Mouse (Mus musculus) megakaryocyte, adult 5-6 weeks (primary cell): ENCODE data around the gene Gm49403. TPM values are rescaled to one million over a fixed set of nuclear protein-coding genes. Genes with fewer than 3 reads are reported as not detected.

Experiments used
- ATAC-seq: 2 replicates; pipeline ENCODE4 v1.8.0; 2016; ENCODE audit warnings: mild to moderate bottlenecking, inconsistent platforms; ENCODE audit not compliant: poor library complexity, severe bottlenecking
- total RNA-seq, 2 experiments: library from RNA; stranded (forward) in 1 of 2; stranded (reverse) in 1 of 2; fragments of 153-499, 151-499 nt in 1 of 2; fragments of 221-1000, 200-1000 nt in 1 of 2; gene quantifications; 2 replicates each; pipeline versions ENCODE4 v1.2.3 to v1.2.4; 2015 to 2017

Gm49403 gene
- total RNA-seq, 2 experiments from 2014 or later, result not detected

DNA sequence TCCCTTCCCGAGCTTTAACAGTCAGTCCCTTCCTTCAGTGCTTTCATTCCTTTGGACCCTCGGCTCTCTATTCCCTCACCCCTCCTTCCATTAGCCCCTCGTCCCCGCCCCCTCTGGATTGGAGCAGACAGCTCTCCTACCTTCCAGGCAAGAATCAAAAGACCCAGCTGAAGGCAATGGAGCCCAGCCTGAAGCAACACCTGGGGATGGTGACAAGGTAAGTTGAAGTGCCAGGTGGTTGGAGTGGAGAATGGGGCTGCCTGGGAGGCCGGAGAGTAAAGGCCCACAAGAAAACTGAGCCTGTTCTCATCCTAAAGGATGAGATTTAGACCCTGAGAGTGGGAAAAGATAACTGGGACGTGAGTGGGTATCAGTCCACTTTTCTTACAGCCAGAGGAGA is 24.8 kb downstream of the Gm49403 start:
- no peak for ATAC-seq

DNA sequence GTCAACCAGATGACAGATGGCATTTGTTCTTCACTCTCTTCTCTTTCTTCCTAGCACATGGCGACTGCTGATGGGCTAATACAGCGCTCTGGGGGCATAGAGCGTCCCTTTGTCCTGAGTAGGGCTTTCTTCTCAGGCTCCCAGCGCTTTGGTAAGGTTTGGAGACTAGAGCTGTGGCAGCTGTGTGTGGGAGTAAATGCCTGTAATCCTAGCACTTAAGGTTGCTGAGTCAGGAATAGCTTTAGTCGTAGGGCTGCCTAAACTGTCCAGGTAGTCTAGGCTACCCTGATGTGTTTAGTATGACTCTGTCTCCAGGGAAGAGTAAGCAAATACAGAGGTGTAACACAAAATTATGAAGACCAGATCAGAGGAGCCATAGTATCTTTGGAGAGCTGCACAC is 28.1 kb downstream of the Gm49403 start:
- no peak for ATAC-seq

DNA sequence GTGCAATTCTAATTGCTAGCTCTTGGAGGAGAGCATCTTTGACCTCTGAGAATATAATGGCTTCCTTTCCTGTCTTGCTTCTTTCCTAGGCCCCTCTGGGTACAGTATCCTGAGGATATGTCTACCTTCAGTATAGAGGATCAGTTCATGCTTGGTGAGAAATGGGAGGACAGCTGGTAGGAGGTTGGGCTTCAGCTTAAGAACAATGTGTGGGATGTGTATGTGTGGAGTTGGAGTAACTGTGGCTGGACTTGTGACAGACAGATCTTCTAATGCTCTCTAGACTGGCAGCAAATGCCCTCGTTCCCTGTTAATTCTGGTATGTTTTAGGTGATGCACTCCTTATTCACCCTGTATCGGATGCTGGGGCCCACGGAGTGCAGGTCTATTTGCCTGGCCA is 30.5 kb downstream of the Gm49403 start:
- ATAC-seq, result no peak

DNA sequence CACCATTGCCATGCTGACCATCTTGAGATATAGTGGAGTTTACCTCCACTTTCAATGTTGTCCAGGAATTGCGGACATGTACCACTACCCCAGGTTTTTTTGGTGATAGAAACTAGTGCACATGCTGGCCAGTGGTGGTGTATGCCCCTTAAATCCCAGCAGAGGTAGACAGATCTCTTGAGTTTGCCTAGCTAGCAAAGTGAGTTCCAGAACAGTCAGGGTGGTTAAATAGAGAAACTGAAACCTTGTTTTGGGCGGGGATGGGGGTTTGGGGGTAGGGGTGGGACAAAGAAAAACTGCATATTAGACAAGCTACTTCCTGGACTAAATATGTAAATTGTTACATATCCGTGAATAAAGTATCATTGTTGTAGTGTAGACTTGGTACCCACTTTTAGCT is 35.3 kb downstream of the Gm49403 start:
- ATAC-seq, result no peak

DNA sequence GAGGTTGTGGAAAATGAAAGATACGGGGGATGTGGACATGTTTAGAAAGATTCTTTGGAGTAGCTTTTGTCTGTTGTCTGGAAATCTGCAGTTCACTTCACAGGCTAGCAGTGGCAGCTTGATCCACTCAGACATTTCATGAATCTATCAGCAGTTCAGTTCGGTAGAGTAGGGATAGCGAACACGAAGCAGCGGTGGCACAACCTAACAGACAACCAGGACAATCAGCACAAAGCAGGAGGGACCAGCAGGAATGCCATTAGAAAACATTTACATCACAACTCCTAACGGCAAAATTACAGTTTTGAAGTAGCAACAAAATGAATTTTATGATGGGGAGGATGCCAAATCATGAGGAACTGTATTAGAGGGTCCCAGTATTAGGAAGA is 35.9 kb downstream of the Gm49403 start:
- ATAC-seq, result no peak

DNA sequence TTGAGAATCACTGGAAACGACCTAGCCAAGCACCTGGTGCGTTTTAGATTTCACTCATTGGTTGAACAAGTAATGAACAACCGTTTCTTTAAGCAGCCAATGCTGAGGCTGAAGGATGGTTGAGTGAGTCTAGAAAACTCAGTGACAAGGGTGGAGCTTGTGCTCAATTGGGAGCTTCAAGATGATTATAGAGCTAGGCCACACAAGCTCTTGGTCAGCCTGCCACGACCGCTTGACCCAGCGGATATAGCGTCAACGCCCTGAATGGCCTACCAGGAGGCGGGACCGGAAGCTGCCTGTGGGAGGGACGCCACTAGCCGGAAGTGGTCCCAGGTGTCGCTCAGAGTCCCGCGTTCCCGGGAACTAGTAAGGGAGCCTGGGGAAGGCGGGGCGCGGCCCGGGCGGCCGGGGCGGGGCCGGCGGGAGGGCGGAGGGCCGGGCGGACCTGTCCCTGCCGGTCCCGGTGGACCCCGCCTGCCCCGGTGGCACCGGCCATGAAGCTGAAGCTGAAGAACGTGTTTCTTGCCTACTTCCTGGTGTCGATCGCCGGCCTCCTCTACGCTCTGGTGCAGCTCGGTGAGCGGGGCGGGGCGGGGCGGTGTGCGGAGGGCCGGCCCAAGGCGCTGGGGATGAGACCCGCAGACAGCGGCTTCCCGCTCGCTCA is 36.5 kb downstream of the Gm49403 start, which contains the start of gene B3gat3:
B3gat3 (plus strand) TSS at position 302 of the 664 bp plus-strand sequence.
- peak; percentile 97 for ATAC-seq

DNA sequence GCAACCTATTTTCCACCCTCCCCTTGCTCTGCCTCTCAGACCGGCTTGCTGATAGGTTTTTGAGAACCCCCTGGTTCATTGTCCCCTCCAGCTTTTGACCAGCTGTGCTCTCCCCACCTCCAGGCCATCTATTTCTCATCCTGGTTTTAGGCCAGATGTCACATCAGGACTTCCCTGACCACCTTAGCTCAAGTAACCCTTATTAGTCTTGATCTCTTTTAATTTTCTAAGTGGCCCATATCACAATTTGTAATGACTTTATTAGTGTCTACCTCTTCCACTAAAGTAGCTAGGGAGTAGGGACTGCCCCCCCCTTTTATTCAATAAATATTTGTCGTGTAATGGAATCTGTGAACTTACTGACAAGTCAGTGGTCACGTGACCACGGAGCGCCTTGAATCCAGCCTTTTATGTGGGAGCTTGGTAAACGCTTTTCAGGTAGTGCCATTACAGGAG is 37.1 kb downstream of the Gm49403 start:
- ATAC-seq, result 0 out of 2 replicates have a peak, but pooled peaks have one; percentile 2

DNA sequence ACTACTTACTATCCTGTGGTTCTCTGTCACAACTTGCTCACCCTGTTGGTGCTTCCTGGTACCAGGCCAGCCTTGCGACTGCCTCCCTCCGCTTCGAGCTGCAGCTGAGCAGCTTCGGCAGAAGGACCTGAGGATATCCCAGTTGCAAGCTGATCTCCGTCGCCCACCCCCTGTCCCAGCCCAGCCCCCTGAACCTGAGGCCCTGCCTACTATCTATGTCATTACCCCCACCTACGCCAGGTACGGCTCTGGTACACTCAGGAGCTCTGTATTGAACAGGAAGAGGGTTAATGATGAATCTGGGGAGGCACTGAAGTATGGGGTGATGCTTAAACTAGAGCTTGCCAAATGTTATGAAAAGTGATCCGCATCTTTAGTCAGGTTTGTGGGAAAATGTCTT is 38.0 kb downstream of the Gm49403 start:
- no peak for ATAC-seq

DNA sequence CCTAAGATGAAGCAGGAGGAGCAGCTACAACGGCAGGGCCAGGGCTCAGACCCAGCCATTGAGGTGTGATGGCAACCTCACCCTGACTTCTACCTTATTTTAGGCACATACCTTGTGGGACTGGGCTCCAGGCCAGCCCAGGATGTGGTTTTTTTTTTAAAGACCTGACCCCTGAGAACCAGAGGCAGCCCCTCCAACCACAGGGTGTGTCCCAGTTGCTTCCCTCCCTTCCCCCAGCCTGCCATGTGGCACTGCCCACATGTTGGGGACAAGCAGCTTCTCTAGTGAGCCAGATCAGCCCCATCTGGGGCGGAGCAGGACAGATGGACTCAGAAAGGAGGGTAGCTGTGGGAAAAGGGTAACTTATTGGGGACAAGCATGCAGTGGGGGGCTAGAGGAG is 43.0 kb downstream of the Gm49403 start:
- ATAC-seq, result peak; percentile 16; the same call in 1 of the 2 replicates

DNA sequence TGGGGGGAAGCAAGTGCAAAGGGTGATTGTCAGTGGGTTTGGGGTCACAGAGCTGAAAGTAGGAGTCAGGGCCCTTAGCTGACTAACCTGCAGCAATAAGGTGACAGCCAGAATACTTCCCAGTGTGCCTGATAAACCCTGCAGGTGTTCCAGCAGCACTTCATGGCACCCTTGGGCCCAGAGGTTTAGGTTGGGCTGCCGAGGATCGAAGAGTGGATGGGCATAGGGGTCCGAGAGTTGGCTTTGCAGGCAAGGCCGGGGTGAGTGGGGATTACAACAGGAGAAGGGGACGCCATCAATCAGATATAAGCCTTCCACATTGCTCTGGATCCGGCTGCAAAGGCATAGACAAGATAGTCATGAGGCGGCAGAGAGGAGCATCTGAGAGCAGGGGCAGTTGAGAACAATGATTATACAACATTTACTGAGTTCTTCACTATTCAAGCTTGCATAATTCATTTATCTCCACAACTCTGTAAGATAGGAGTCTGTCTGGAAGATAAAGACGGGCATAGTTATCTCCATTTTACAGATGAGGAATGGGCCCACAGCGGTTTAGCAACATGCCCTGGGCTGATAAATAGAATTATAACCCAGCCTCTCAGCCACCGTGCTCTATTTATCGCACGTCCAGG is 44.3 kb downstream of the Gm49403 start:
- no peak for ATAC-seq

DNA sequence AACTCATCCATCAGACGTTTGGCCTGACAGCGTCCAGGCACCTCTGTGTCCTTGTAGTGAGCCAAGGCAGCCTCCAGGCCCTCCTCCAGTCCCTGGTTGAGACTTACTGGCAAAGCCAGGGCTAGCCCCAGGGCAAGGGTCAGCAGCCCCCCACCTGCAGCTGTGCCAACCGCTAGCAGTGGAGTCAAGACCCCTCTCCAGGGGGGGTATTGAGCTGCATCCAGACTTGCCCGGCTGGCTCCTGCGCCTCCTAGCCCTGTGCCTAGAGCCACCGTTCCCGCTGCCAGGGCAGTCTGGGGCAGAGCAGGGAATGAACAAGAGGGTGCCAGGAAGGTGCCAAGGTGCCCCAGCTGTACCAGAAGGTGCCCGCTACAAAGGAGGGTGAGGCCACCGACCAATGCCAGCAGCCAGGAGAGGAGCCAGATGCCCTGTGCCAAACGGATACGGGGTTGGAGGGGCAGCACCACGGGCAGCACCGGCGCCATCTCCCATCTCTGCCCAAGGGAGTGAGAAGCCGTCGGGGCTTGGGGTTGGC is 45.0 kb downstream of the Gm49403 start:
- ATAC-seq, result no peak; the same call in 1 of the 2 replicates

DNA sequence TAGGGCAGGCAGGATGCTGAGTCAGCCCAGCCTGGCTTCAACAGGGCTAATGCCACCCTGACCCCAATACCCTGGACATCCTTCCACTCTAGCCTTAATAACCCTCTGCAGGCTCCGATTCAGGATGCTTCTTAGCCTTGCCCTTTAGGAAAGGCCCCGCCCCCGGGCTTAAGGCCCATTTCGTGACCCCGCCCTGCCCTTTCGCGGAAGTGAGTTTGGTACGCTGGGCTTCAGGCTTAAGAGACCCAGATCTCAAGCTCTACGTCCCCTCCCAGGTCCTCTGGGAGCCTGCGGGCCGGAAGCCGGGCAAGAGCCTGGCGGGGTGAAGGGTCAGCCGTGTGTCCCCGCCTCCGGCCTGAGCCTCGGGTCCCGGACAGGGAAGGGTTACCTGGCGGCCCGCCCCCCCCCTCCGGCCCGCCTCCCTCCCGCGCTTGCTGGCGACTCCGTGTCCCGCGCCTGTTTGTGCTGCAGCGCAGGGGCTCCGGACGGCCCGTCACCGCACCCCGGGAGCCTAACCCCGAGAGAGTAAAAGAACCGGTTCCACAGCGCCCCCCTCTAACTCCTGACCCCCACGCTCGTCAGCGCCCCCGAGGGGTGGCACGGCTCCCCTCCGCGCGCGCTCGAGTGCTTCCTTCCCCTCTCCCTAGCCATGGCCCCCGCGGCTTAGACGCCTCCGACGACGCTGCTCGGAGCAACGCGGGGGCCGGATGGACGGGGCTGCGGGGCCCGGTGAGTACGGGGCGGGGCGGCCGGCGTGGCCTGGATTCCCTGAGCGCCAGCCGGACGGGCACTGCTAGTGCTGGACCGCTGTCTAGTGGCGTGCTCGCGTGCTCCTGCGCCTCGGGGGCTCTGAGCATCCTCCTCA is 45.7 kb downstream of the Gm49403 start, which contains the start of the genes Rom1 and Eml3:
Rom1 (minus strand) TSS at position 133 of the 865 bp plus-strand sequence.
Eml3 (plus strand) TSS at position 329 of the 865 bp plus-strand sequence.
- peak; percentile 85 for ATAC-seq

DNA sequence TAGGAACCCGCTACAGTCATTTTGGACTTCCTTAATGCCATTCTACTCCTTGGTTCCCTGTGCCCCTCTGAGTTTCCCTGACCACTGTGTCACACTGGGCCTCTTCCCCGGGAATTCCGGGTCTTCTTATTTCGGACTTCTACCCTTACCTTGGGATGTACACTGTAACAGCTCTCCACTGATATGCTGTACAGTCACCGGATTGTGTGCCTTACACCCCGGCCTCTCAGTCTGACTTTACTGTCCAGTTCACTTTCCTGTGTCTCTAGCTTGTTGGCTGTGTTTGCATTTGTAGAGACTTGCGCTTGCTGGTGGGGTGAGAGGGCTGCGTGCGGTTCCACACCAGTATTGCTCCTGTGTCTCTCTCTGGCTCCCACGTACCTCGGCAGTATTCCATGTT is 46.4 kb downstream of the Gm49403 start:
- ATAC-seq, result no peak

DNA sequence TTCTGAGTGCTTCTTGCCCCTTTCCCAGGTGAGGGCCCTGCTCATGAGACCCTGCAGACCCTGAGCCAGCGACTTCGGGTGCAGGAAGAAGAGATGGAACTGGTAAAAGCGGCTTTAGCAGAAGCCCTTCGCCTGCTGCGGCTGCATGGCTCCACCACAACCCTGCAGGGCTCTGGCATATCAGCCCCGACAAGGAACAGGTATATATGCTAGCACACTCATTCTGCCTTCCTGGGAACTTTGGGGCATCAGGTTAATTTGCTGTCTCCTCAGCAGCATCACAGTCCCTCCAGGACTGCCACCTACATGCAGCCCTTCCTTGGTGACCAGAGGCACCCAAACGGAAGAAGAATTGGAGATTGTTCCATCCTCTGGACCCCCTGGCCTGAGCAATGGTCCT is 47.0 kb downstream of the Gm49403 start:
- ATAC-seq, result no peak

DNA sequence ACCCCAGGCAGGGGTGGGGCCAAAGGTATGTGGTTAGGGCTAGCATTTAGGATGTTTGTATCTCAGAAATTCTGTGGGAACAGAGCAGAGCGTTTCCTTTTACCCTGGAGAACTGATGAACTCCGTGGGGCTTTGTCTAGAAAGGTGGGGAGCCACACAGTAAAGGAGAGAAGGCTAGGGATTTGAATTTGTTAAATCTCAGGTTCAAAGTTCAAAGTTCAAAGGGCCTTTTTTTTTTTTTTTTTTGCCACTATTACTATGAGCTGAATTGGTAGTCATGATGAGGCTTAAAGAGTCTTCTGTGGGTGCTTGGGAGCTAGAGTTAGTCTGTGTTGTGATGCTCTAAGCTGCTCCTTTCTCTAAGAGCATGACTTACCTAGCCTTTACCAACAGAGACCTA is 53.0 kb downstream of the Gm49403 start:
- ATAC-seq, result no peak

Other genes starting within 250 kb of the Gm49403 start
Only the 30 nearest of the 32 such genes appear.
- 26.3 and 32.6 TPM in 2 replicates for gene Slc3a2, start 160.6 kb upstream of the Gm49403 start, total RNA-seq (2015)
- 31.6 and 34.1 TPM in 2 replicates for gene Slc3a2, start 160.6 kb upstream of the Gm49403 start, total RNA-seq (2017)
- gene Wdr74, start 148.1 kb upstream of the Gm49403 start, total RNA-seq (2015), result 30.3 and 37.1 TPM in 2 replicates
- gene Wdr74, start 148.1 kb upstream of the Gm49403 start, total RNA-seq (2017), result 38.2 and 38.5 TPM in 2 replicates
- gene 1700092M07Rik, start 143.2 kb upstream of the Gm49403 start, total RNA-seq (2015), result 0.83 TPM in 1 of 2 replicates, not detected in the other
- gene 1700092M07Rik, start 143.2 kb upstream of the Gm49403 start, total RNA-seq (2017), result 1.3 TPM in 1 of 2 replicates, not detected in the other
- 40.9 and 55.3 TPM in 2 replicates for gene Stx5a, start 142.5 kb upstream of the Gm49403 start, total RNA-seq (2015)
- 40.8 and 65.6 TPM in 2 replicates for gene Stx5a, start 142.5 kb upstream of the Gm49403 start, total RNA-seq (2017)
- gene Nxf1, start 126.9 kb upstream of the Gm49403 start, total RNA-seq (2015), result 257 and 292 TPM in 2 replicates
- gene Nxf1, start 126.9 kb upstream of the Gm49403 start, total RNA-seq (2017), result 69.7 and 76.0 TPM in 2 replicates
- gene Tmem223, start 112.9 kb upstream of the Gm49403 start, total RNA-seq (2015), result 28.1 and 36.6 TPM in 2 replicates
- 11.6 and 12.0 TPM in 2 replicates for gene Tmem223, start 112.9 kb upstream of the Gm49403 start, total RNA-seq (2017)
- 172 and 177 TPM in 2 replicates for gene Tmem179b, start 109.5 kb upstream of the Gm49403 start, total RNA-seq (2015)
- gene Tmem179b, start 109.5 kb upstream of the Gm49403 start, total RNA-seq (2017), result 98.4 and 108 TPM in 2 replicates
- gene Taf6l, start 97.5 kb upstream of the Gm49403 start, total RNA-seq (2015), result 5.1 and 6.2 TPM in 2 replicates
- 8.9 and 9.8 TPM in 2 replicates for gene Taf6l, start 97.5 kb upstream of the Gm49403 start, total RNA-seq (2017)
- 124 and 125 TPM in 2 replicates for gene Polr2g, start 85.4 kb upstream of the Gm49403 start, total RNA-seq (2015)
- 54.1 and 58.2 TPM in 2 replicates for gene Polr2g, start 85.4 kb upstream of the Gm49403 start, total RNA-seq (2017)
- gene Zbtb3, start 81.4 kb upstream of the Gm49403 start, total RNA-seq (2015), result 0.62 and 2.3 TPM in 2 replicates
- 1.8 and 2.5 TPM in 2 replicates for gene Zbtb3, start 81.4 kb upstream of the Gm49403 start, total RNA-seq (2017)
- 28.6 and 31.0 TPM in 2 replicates for gene Ttc9c, start 64.6 kb upstream of the Gm49403 start, total RNA-seq (2015)
- gene Ttc9c, start 64.6 kb upstream of the Gm49403 start, total RNA-seq (2017), result 53.6 and 63.7 TPM in 2 replicates
- 52.3 and 56.0 TPM in 2 replicates for gene Hnrnpul2, start 63.9 kb upstream of the Gm49403 start, total RNA-seq (2015)
- 72.8 and 94.4 TPM in 2 replicates for gene Hnrnpul2, start 63.9 kb upstream of the Gm49403 start, total RNA-seq (2017)
- not detected in 2 replicates for gene AC129217.1, start 54.2 kb upstream of the Gm49403 start, total RNA-seq (2015)
- 1.8 and 5.9 TPM in 2 replicates for gene AC129217.1, start 54.2 kb upstream of the Gm49403 start, total RNA-seq (2017)
- 84.8 and 97.8 TPM in 2 replicates for gene Bscl2, start 46.5 kb upstream of the Gm49403 start, total RNA-seq (2015)
- 48.1 and 49.6 TPM in 2 replicates for gene Bscl2, start 46.5 kb upstream of the Gm49403 start, total RNA-seq (2017)
- gene Gng3, start 44.7 kb upstream of the Gm49403 start, total RNA-seq (2015), result 0.16 TPM in 1 of 2 replicates, not detected in the other
- gene Gng3, start 44.7 kb upstream of the Gm49403 start, total RNA-seq (2017), result not detected in 2 replicates
- gene Lrrn4cl, start 33.2 kb upstream of the Gm49403 start, total RNA-seq (2015), result 0.16 and 0.55 TPM in 2 replicates
- 0.12 TPM in 1 of 2 replicates, not detected in the other for gene Lrrn4cl, start 33.2 kb upstream of the Gm49403 start, total RNA-seq (2017)
- gene Ubxn1, start 12.4 kb upstream of the Gm49403 start, total RNA-seq (2015), result 63.2 and 66.8 TPM in 2 replicates
- gene Ubxn1, start 12.4 kb upstream of the Gm49403 start, total RNA-seq (2017), result 149 and 168 TPM in 2 replicates
- gene Uqcc3, start 3.0 kb upstream of the Gm49403 start, total RNA-seq (2015), result 39.9 and 41.9 TPM in 2 replicates
- gene Uqcc3, start 3.0 kb upstream of the Gm49403 start, total RNA-seq (2017), result 58.1 and 75.6 TPM in 2 replicates
- gene Lbhd1, start 198 bp upstream of the Gm49403 start, total RNA-seq (2015), result 29.0 and 50.8 TPM in 2 replicates
- 5.2 and 7.5 TPM in 2 replicates for gene Lbhd1, start 198 bp upstream of the Gm49403 start, total RNA-seq (2017)
- 43.9 and 64.0 TPM in 2 replicates for gene 1810009A15Rik, start 4.9 kb downstream of the Gm49403 start, total RNA-seq (2015)
- 61.2 and 66.3 TPM in 2 replicates for gene 1810009A15Rik, start 4.9 kb downstream of the Gm49403 start, total RNA-seq (2017)
- gene Gm49416, start 5.0 kb downstream of the Gm49403 start, total RNA-seq (2015), result 0.27 TPM in 1 of 2 replicates, not detected in the other
- gene Gm49416, start 5.0 kb downstream of the Gm49403 start, total RNA-seq (2017), result 0.85 TPM in 1 of 2 replicates, not detected in the other
- gene Ints5, start 9.1 kb downstream of the Gm49403 start, total RNA-seq (2015), result 9.1 and 9.3 TPM in 2 replicates
- gene Ints5, start 9.1 kb downstream of the Gm49403 start, total RNA-seq (2017), result 10.2 and 11.3 TPM in 2 replicates
- 69.0 and 71.3 TPM in 2 replicates for gene Ganab, start 14.1 kb downstream of the Gm49403 start, total RNA-seq (2015)
- 51.7 and 58.4 TPM in 2 replicates for gene Ganab, start 14.1 kb downstream of the Gm49403 start, total RNA-seq (2017)
- 19.5 and 23.3 TPM in 2 replicates for gene B3gat3, start 36.4 kb downstream of the Gm49403 start, total RNA-seq (2015)
- gene B3gat3, start 36.4 kb downstream of the Gm49403 start, total RNA-seq (2017), result 28.9 and 29.8 TPM in 2 replicates
- 1.4 and 1.8 TPM in 2 replicates for gene Rom1, start 45.4 kb downstream of the Gm49403 start, total RNA-seq (2015)
- 0.81 and 3.2 TPM in 2 replicates for gene Rom1, start 45.4 kb downstream of the Gm49403 start, total RNA-seq (2017)
- gene Eml3, start 45.6 kb downstream of the Gm49403 start, total RNA-seq (2015), result 17.1 and 18.0 TPM in 2 replicates
- gene Eml3, start 45.6 kb downstream of the Gm49403 start, total RNA-seq (2017), result 29.3 and 32.0 TPM in 2 replicates
- gene Mta2, start 57.9 kb downstream of the Gm49403 start, total RNA-seq (2015), result 47.3 and 53.3 TPM in 2 replicates
- gene Mta2, start 57.9 kb downstream of the Gm49403 start, total RNA-seq (2017), result 98.8 and 106 TPM in 2 replicates
- 1.7 and 2.9 TPM in 2 replicates for gene Tut1, start 69.9 kb downstream of the Gm49403 start, total RNA-seq (2015)
- 8.8 and 9.9 TPM in 2 replicates for gene Tut1, start 69.9 kb downstream of the Gm49403 start, total RNA-seq (2017)
- gene Eef1g, start 83.1 kb downstream of the Gm49403 start, total RNA-seq (2015), result 319 and 343 TPM in 2 replicates
- gene Eef1g, start 83.1 kb downstream of the Gm49403 start, total RNA-seq (2017), result 206 and 209 TPM in 2 replicates
- gene Ahnak, start 105.4 kb downstream of the Gm49403 start, total RNA-seq (2015), result 372 and 397 TPM in 2 replicates
- gene Ahnak, start 105.4 kb downstream of the Gm49403 start, total RNA-seq (2017), result 659 and 727 TPM in 2 replicates